Mouse (Mus musculus) midbrain, postnatal 0 days (tissue): ENCODE results near the gene Tsn. TPM values are rescaled to one million over a fixed set of nuclear protein-coding genes. Genes with fewer than 3 reads are reported as not detected.

Source experiments
- ATAC-seq: fragments of 200-750 bp; cut with Nextera tagmentation; 2 replicates; pipeline ENCODE4 v1.8.0; 2017; ENCODE audit warnings: moderate number of reproducible peaks, mild to moderate bottlenecking, moderate TSS enrichment, moderate library complexity; ENCODE audit not compliant: low FRiP score
- DNase-seq: peaks from one replicate; pipeline ENCODE4 v3.0.0-alpha.2; 2015; ENCODE audit warnings: low spot score
- H3K27ac ChIP-seq: fragments of 300-500 bp; sonication (generic); 2 replicates; pipeline ENCODE4 v1.5.1; 2014; ENCODE audit warnings: low read depth, mild to moderate bottlenecking, low read length, mixed read lengths
- H3K27me3 ChIP-seq: fragments of 300-500 bp; sonication (generic); 2 replicates; pipeline ENCODE4 v1.6.1; 2014; ENCODE audit warnings: low read length, control low read depth, mixed read lengths; ENCODE audit not compliant: insufficient read depth
- H3K36me3 ChIP-seq: fragments of 300-500 bp; sonication (generic); 2 replicates; pipeline ENCODE4 v1.6.1; 2014; ENCODE audit warnings: low read length, control low read depth, mixed read lengths; ENCODE audit not compliant: insufficient read depth
- H3K4me1 ChIP-seq: fragments of 300-500 bp; sonication (generic); 2 replicates; pipeline ENCODE4 v1.6.1; 2014; ENCODE audit warnings: mild to moderate bottlenecking, control low read depth, antibody characterized with exemption, low read length, mixed read lengths; ENCODE audit not compliant: insufficient read depth
- H3K4me2 ChIP-seq: fragments of 300-500 bp; sonication (generic); 2 replicates; pipeline ENCODE4 v1.6.1; 2014; ENCODE audit warnings: low read depth, mild to moderate bottlenecking, low read length, mixed read lengths; ENCODE audit not compliant: poor library complexity, severe bottlenecking
- H3K4me3 ChIP-seq: fragments of 300-500 bp; sonication (generic); 2 replicates; pipeline ENCODE4 v1.5.1; 2014; ENCODE audit warnings: low read depth, mild to moderate bottlenecking, low read length, moderate library complexity
- H3K9ac ChIP-seq: fragments of 300-500 bp; sonication (generic); replicated peaks from 2 replicates; pipeline ENCODE4 v1.6.1; 2014; ENCODE audit warnings: mild to moderate bottlenecking, low read length, moderate library complexity, mixed read lengths; ENCODE audit not compliant: poor library complexity, severe bottlenecking
- H3K9me3 ChIP-seq: fragments of 300-500 bp; sonication (generic); 2 replicates; pipeline ENCODE4 v1.6.1; 2016; ENCODE audit warnings: low read length, control low read depth
- CTCF ChIP-seq: IDR thresholded peaks from 2 replicates; pipeline ENCODE4 v1.5.1; 2016; ENCODE audit warnings: antibody characterized with exemption, mild to moderate bottlenecking
- WGBS: fragments of 180-500 bp; shearing (Covaris S2); extraction: QIAGEN DNeasy Blood & Tissue Kit; methylation state at CpG from one replicate; pipeline ENCODE4 v1.1.7; 2014; 5-methylcytosine and 5-hydroxymethylcytosine counted together
- polyA plus RNA-seq: library from polyadenylated mRNA; unstranded; fragments of >200 nt; fragmentation: Nextera tagmentation; extraction: Ambion mirVana; gene quantifications from 2 replicates; pipeline ENCODE4 v1.2.1, GENCODE M21; 2015
- total RNA-seq: library from RNA; depleted of rRNA; stranded (reverse); fragments of >200 nt; gene quantifications from 2 replicates; pipeline ENCODE4 v1.2.3, GENCODE M21; 2014

Gene Tsn
- total and polyA plus RNA-seq, 2 experiments from 2014 or later = 227 to 681 TPM

GRCm38 (mm10) chr1:118335847-118336246 is 24.3 kb upstream of the Tsn start:
- no peak overlapping the region for H3K27ac ChIP-seq

DNA sequence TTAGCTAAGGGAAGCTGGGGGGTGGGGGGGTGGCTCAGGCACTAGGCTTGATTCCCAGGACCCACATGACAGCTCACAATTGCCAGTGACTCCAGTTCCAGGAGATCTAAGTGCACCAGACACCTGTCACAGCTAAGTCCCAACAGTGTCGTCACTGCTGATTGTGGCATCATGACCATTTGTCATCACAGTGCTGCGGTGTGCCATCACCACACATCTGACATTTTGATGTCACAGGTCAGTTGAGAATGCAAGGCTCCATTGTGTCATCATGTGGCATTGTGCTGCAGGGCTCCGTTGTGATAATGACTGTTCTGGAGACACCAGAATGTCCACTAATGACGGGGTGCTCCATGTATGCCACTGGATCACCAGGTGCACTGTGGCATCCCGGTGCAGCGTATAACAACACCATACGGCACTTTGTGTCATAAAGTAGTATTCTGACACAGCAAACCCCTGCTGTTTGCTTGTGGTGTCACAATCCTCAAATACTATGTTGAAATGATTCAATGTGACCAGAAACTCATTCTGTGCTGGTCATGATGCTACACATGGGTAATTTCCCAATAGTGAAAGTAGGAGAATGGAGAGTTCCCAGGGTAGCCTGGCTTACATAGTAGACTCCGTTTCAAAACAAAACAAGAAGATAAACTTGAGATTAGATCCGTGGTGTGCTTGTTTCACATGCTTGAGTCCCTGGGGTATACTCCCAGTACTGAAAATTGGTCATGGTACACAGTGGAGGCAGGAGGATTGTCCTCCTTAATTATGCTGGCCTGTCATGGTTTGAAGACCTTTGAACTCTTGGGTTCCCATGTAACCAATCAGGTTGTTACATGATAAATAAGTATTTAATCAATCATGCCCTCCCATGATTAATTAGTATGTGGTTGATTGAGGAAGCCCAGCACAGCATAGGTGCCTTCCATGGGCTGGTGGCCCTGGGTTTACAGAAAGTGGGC is 23.5 kb upstream of the Tsn start:
- no peak overlapping the region for H3K4me3 ChIP-seq
- H3K4me2 ChIP-seq = no peak overlapping the region
- H3K4me1 ChIP-seq = no peaks in the 10 kb centered on the region
- WGBS = 91% methylated on average over 9 of the region's 9 CpGs
- DNase-seq (no peak), ATAC-seq (no peak)
- H3K36me3 ChIP-seq = peaks cover 29% of the 10 kb centered on the region
- TF ChIP-seq CTCF = no peak
- H3K27me3 ChIP-seq = no peaks in the 10 kb centered on the region
- H3K9me3 ChIP-seq = no peaks in the 10 kb centered on the region
- no peak overlapping the region for H3K27ac ChIP-seq
- no peak overlapping the region for H3K9ac ChIP-seq

More at GRCm38 (mm10) chr1:118335847-118336246, 24.3 kb upstream of the Tsn start:
- TF ChIP-seq CTCF = peak; percentile 57
- DNase-seq (peak; percentile 37), ATAC-seq (no peak)
- H3K4me2 ChIP-seq = no peak overlapping the region
- no peaks in the 10 kb centered on the region for H3K4me1 ChIP-seq
- no peaks in the 10 kb centered on the region for H3K9me3 ChIP-seq
- H3K36me3 ChIP-seq = peaks cover 24% of the 10 kb centered on the region
- H3K27me3 ChIP-seq = no peaks in the 10 kb centered on the region
- no peak overlapping the region for H3K4me3 ChIP-seq
- no peak overlapping the region for H3K9ac ChIP-seq

- TF ChIP-seq CTCF = peak; percentile 90
- DNase-seq (peak; percentile 97), ATAC-seq (peak; percentile 96)
- H3K4me1 ChIP-seq = peaks cover 7% of the 10 kb centered on the region
- WGBS = under 1% methylated on average over 37 of the region's 37 CpGs
- peak within 1 kb of the TSS; percentile 91 for H3K4me3 ChIP-seq
- H3K36me3 ChIP-seq = peaks cover 14% of the 10 kb centered on the region
- peak within 1 kb of the TSS; percentile 83 for H3K9ac ChIP-seq
- peak within 1 kb of the TSS; percentile 87 for H3K4me2 ChIP-seq
- peak within 1 kb of the TSS; percentile 73 for H3K27ac ChIP-seq
- H3K9me3 ChIP-seq = no peaks in the 10 kb centered on the region
- H3K27me3 ChIP-seq = no peaks in the 10 kb centered on the region
These were observed 10.2 kb upstream of the Tsn start, which contains the start of gene Nifk for GRCm38 (mm10) chr1:118321661-118322201. Gene Nifk (plus strand): TSS chr1:118321839.

DNA sequence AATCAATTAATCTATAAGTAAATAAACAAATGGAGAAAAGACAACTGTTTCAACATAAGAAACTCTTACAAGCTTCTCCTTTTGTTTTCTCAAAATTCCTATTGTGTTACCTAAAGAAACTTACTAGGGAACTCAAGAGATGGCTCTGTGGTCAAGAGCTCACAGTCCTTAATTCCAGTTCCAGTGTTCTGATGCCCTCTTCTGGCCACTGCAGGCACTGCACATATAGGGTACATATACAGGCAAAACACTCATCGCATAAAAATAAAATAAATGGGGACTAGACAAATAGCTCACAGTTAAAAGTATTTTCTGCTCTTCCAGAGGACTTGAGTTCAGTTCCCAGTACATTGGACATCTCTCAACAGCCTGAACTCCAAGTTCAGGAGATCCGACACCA is 9.2 kb upstream of the Tsn start:
- Histone ChIP-seq H3K27ac (no peak overlapping the region), H3K36me3 (peaks cover 14% of the 10 kb centered on the region), H3K4me2 (no peak overlapping the region), H3K9ac (no peak overlapping the region), H3K9me3 (no peaks in the 10 kb centered on the region), H3K27me3 (no peaks in the 10 kb centered on the region), H3K4me1 (peaks cover 7% of the 10 kb centered on the region), H3K4me3 (no peak overlapping the region)
- WGBS = 79% methylated on average over 2 of the region's 2 CpGs
- DNase-seq (peak; percentile 30), ATAC-seq (no peak)
- peak; percentile 76 for TF ChIP-seq CTCF

GRCm38 (mm10) chr1:118310780-118311621 is 538 bp downstream of the Tsn start:
- Histone ChIP-seq H3K4me1 (no peaks in the 10 kb centered on the region; the same call in 1 of the 2 replicates), H3K4me2 (peak overlapping the region; percentile 59), H3K9ac (peak overlapping the region; percentile 91), H3K27me3 (0 out of 2 replicates have a peak, but pooled peaks cover 4% of the 10 kb centered on the region), H3K4me3 (peak overlapping the region; percentile 87), H3K27ac (peak overlapping the region; percentile 95), H3K36me3 (peaks cover 8% of the 10 kb centered on the region), H3K9me3 (no peaks in the 10 kb centered on the region)
- TF ChIP-seq CTCF = no peak
- peak; percentile 94 for DNase-seq
- peak; percentile 94 for ATAC-seq
- under 1% methylated on average over 67 of the region's 67 CpGs for WGBS
